In genomic region chr1:154126487-154126886, GRCm38 (mm10) we compare ENCODE assay signal across 25 mouse cellular contexts.
DNase-seq lines count a peak whose midpoint lies in the region; ATAC-seq and TF ChIP-seq lines count a peak whose summit lies in the region.
"Had no signal": no experiment of that assay in that cellular context is flagged by ENCODE, and none has a peak within 500 bp of the region (broad histone marks: within the 10 kb centered on the region; RNA-seq: fewer than 3 reads in every experiment).

No protein-coding gene starts in this region.

- H3K27me3 ChIP-seq in kidney, adult 2 months (replicated peaks; ENCODE audit: control insufficient read depth, insufficient read depth, low read length) = no peaks in the 10 kb centered on the region
- H3K27me3 ChIP-seq in liver, embryonic 16.5 days (ENCODE audit: control insufficient read depth, insufficient read depth, low read depth, low read length) = no peaks in the 10 kb centered on the region
- H3K27me3 ChIP-seq: embryonic facial prominence, embryonic 13.5 days; forebrain, embryonic 12.5 days; forebrain, embryonic 15.5 days; hindbrain, embryonic 12.5 days; hindbrain, embryonic 15.5 days had no signal

- no peak for TF ChIP-seq POLR2A in kidney, adult 2 months (IDR thresholded peaks at IDR 0.05; ENCODE audit: low read depth, low read length)

- H3K4me2 ChIP-seq in liver, embryonic 16.5 days (ENCODE audit: low read depth, low read length) = no peak overlapping the region
- H3K4me2 ChIP-seq: embryonic facial prominence, embryonic 13.5 days; forebrain, embryonic 12.5 days; forebrain, embryonic 15.5 days; heart, embryonic 11.5 days; hindbrain, embryonic 12.5 days; hindbrain, embryonic 15.5 days had no signal

- H3K4me1 ChIP-seq in kidney, adult 2 months (ENCODE audit: control insufficient read depth, insufficient read depth, low read length) = peaks cover 20% of the 10 kb centered on the region
- no peaks in the 10 kb centered on the region for H3K4me1 ChIP-seq in liver, embryonic 16.5 days (ENCODE audit: control insufficient read depth, low read depth, low read length)
- H3K4me1 ChIP-seq: embryonic facial prominence, embryonic 10.5 days; embryonic facial prominence, embryonic 13.5 days; forebrain, embryonic 12.5 days; forebrain, embryonic 15.5 days; hindbrain, embryonic 12.5 days; hindbrain, embryonic 15.5 days had no signal

- TF ChIP-seq CTCF in kidney, adult 2 months (conservative IDR thresholded peaks at IDR 0.05; ENCODE audit: insufficient read depth, insufficient read length, low read depth, low read length) = no peak

- ATAC-seq in liver, embryonic 16.5 days (ENCODE audit: low read depth) = peak; percentile 74
- ATAC-seq: activated CD4-positive, CD25-positive, alpha-beta regulatory T cell, adult 4 months; CD4-positive, CD25-positive, alpha-beta regulatory T cell, adult 4 months; forebrain, embryonic 15.5 days had no signal

- no peaks in the 10 kb centered on the region for H3K36me3 ChIP-seq in kidney, adult 2 months (ENCODE audit: control insufficient read depth, insufficient read depth, low read length)
- H3K36me3 ChIP-seq in liver, embryonic 16.5 days (ENCODE audit: control insufficient read depth, insufficient read depth) = no peaks in the 10 kb centered on the region
- H3K36me3 ChIP-seq: embryonic facial prominence, embryonic 10.5 days; embryonic facial prominence, embryonic 13.5 days; forebrain, embryonic 12.5 days; forebrain, embryonic 15.5 days; hindbrain, embryonic 12.5 days; hindbrain, embryonic 15.5 days had no signal

- no peaks in the 10 kb centered on the region for H3K9me3 ChIP-seq in liver, embryonic 16.5 days (replicated peaks; ENCODE audit: control insufficient read depth, low read length)
- H3K9me3 ChIP-seq: embryonic facial prominence, embryonic 10.5 days; embryonic facial prominence, embryonic 13.5 days; forebrain, embryonic 12.5 days; forebrain, embryonic 15.5 days; hindbrain, embryonic 12.5 days; hindbrain, embryonic 15.5 days had no signal

- no peak overlapping the region for H3K27ac ChIP-seq in kidney, adult 2 months (ENCODE audit: insufficient read depth, low read depth, low read length)
- H3K27ac ChIP-seq in liver, embryonic 16.5 days (ENCODE audit: low read length) = no peak overlapping the region
- H3K27ac ChIP-seq: embryonic facial prominence, embryonic 10.5 days; embryonic facial prominence, embryonic 13.5 days; forebrain, embryonic 12.5 days; forebrain, embryonic 15.5 days; hindbrain, embryonic 12.5 days; hindbrain, embryonic 15.5 days had no signal

- no peak overlapping the region for H3K4me3 ChIP-seq in kidney, adult 2 months (ENCODE audit: insufficient read depth, low read depth, low read length)
- H3K4me3 ChIP-seq in liver, embryonic 16.5 days (ENCODE audit: low read depth, low read length) = no peak overlapping the region
- H3K4me3 ChIP-seq: embryonic facial prominence, embryonic 10.5 days; embryonic facial prominence, embryonic 13.5 days; erythroblast, embryonic 14.5 days; forebrain, embryonic 12.5 days; forebrain, embryonic 15.5 days; hindbrain, embryonic 12.5 days; hindbrain, embryonic 15.5 days had no signal

- DNase-seq in kidney, adult 2 months = peak; percentile 49
- no peak for DNase-seq in kidney, postnatal 10 days
- DNase-seq in liver = no peak
- peak; percentile 2 for DNase-seq in urinary bladder, postnatal 25 days (ENCODE audit: low spot score)
- no peak for DNase-seq in urinary bladder, postnatal 36 days (ENCODE audit: low spot score in 2 of 2)
- DNase-seq in lung, postnatal 10 days = no peak
- DNase-seq: adrenal gland, adult 8-10 months; adrenal gland, postnatal 25 days; cerebellum, adult 11-12 months; cerebellum, adult 8-10 months; cerebellum, postnatal 10 days; cerebellum, postnatal 36 days; embryo, embryonic 11 days; gastrocnemius, postnatal 25 days had no signal

- H3K9ac ChIP-seq in liver, embryonic 16.5 days (ENCODE audit: low read depth, low read length) = no peak overlapping the region
- H3K9ac ChIP-seq: embryonic facial prominence, embryonic 13.5 days; forebrain, embryonic 12.5 days; forebrain, embryonic 15.5 days; hindbrain, embryonic 12.5 days; hindbrain, embryonic 15.5 days had no signal

- WGBS in kidney, adult 2 months = 44% methylated on average over 4 of the region's 4 CpGs
- 35% methylated on average over 4 of the region's 4 CpGs for WGBS in liver, embryonic 16.5 days (ENCODE audit: insufficient replicate concordance)

Comparison
In these comparisons a context has a peak if more than half of its experiments do, and no peak if none do; other contexts are left out.
1. DNase-seq: peak in kidney, adult 2 months (single experiment) and urinary bladder, postnatal 25 days (single experiment); none in kidney, postnatal 10 days (single experiment), liver (single experiment), urinary bladder, postnatal 36 days (0 of 2) and lung, postnatal 10 days (single experiment).